Mouse (Mus musculus) stomach, embryonic 14.5 days (tissue): ENCODE measurements around the gene Runx1. TPM values are rescaled to one million over a fixed set of nuclear protein-coding genes. Genes with fewer than 3 reads are reported as not detected.

Experiments
- ATAC-seq: fragments of 200-750 bp; cut with Nextera tagmentation; 2 replicates; pipeline ENCODE4 v1.8.0; 2017; ENCODE audit warnings: low read depth, moderate TSS enrichment; ENCODE audit not compliant: insufficient number of reproducible peaks, insufficient read depth, low FRiP score
- H3K27ac ChIP-seq: fragments of 300-500 bp; sonication (generic); 2 replicates; pipeline ENCODE4 v1.5.1; 2014; ENCODE audit warnings: mild to moderate bottlenecking, low read length, moderate library complexity, mixed read lengths
- H3K27me3 ChIP-seq: fragments of 300-500 bp; sonication (generic); 2 replicates; pipeline ENCODE4 v1.6.1; 2014; ENCODE audit warnings: low read length, control low read depth, mixed read lengths; ENCODE audit not compliant: control insufficient read depth, insufficient read depth
- H3K36me3 ChIP-seq: fragments of 300-500 bp; sonication (generic); 2 replicates; pipeline ENCODE4 v1.6.1; 2014; ENCODE audit warnings: mild to moderate bottlenecking, control low read depth, low read length, moderate library complexity, mixed read lengths; ENCODE audit not compliant: control insufficient read depth, insufficient read depth
- H3K4me1 ChIP-seq: fragments of 300-500 bp; sonication (generic); 2 replicates; pipeline ENCODE4 v1.6.1; 2014; ENCODE audit warnings: low read length, control low read depth, mixed read lengths; ENCODE audit not compliant: control insufficient read depth, insufficient read depth
- H3K4me2 ChIP-seq: fragments of 300-500 bp; sonication (generic); replicated peaks from 2 replicates; pipeline ENCODE4 v1.6.1; 2014; ENCODE audit warnings: low read depth, low read length, control low read depth
- H3K4me3 ChIP-seq: fragments of 300-500 bp; sonication (generic); 2 replicates; pipeline ENCODE4 v1.5.1; 2014; ENCODE audit warnings: low read depth, low read length, control low read depth
- H3K9ac ChIP-seq: fragments of 300-500 bp; sonication (generic); replicated peaks from 2 replicates; pipeline ENCODE4 v1.6.1; 2014; ENCODE audit warnings: low read depth, mild to moderate bottlenecking, control low read depth, low read length, moderate library complexity, mixed read lengths
- H3K9me3 ChIP-seq: fragments of 300-500 bp; sonication (generic); 2 replicates; pipeline ENCODE4 v1.6.1; 2016; ENCODE audit warnings: low read depth, low read length, control low read depth; ENCODE audit not compliant: control insufficient read depth
- WGBS: fragments of 180-500 bp; shearing (Covaris S2); extraction: QIAGEN DNeasy Blood & Tissue Kit; methylation state at CpG from one replicate; pipeline ENCODE4 v1.1.7; 2014; 5-methylcytosine and 5-hydroxymethylcytosine counted together
- polyA plus RNA-seq: library from polyadenylated mRNA; unstranded; fragments of >200 nt; fragmentation: Nextera tagmentation; extraction: Ambion mirVana; gene quantifications from 2 replicates; pipeline ENCODE4 v1.2.1, GENCODE M21; 2014

Gene Runx1
- polyA plus RNA-seq: 7.7 and 9.2 TPM in 2 replicates

DNA sequence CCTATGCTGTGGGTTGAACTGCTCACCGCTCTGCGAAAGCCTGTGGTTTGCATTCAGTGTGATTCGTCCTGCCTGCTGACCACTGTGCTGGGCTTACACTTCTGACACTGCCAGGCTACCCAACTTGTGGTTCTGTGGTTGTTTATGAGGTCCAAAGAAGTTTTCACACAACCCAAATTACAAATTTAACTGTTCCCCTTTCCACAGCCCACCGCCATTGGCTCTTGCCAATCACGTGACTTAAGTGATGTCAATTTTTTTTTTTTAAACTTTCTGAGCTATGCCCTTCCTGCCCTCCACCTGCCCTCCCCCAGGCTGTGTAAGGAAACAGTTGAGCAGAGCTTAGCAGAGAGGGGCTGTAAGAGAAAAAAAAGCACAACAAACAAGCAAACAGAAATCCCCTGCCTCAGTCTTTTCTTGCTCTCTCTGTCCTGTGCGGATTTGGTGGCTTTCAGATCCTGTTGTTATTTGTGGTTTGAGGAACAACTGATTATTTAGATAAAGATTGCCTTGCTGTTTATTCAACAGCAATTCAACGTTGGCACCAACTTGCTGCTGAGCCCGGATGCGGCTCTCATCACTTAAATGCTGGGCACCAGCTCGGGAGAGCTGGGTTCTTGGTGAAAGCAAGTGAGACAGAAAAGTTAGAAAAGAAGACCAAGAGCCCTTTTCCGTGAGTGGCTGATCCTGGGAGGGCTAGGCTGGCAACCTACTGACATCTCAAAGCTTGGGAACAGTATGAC, at the start of gene Runx1:
Gene Runx1 (minus strand): TSS at position 242 of the 743 bp plus-strand sequence.
- no peaks in the 10 kb centered on the region for H3K27me3 ChIP-seq
- no peaks in the 10 kb centered on the region for H3K36me3 ChIP-seq
- no peak for ATAC-seq
- H3K4me3 ChIP-seq: no peak within 1 kb of the TSS
- H3K4me2 ChIP-seq: no peak within 1 kb of the TSS
- H3K27ac ChIP-seq: no peak within 1 kb of the TSS
- WGBS: 84% methylated on average over 11 of the region's 11 CpGs
- H3K4me1 ChIP-seq: no peaks in the 10 kb centered on the region
- H3K9me3 ChIP-seq: no peaks in the 10 kb centered on the region
- no peak within 1 kb of the TSS for H3K9ac ChIP-seq

DNA sequence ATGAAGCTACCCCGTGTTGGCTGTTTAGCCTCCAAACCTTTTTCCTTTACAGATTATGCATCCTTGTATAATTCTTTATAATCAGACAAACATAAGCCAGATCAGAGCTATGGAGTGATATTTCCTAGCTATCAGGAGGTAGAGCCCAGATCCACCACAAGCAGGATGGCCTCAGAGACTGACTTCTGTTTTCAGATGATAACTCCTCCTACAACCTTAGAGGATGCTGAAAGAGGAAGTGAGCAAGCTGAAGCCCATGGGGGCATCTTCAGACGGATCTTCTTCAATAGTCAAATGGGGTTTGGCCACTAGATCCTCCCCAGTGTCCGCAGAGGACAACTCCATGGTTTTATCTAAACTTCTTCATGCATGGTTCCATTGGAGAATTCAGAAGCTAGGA, 48.1 kb upstream of the Runx1 start:
- Histone ChIP-seq H3K4me3 (no peak overlapping the region), H3K27ac (no peak overlapping the region), H3K9me3 (no peaks in the 10 kb centered on the region), H3K9ac (no peak overlapping the region), H3K27me3 (no peaks in the 10 kb centered on the region), H3K4me1 (no peaks in the 10 kb centered on the region), H3K36me3 (no peaks in the 10 kb centered on the region), H3K4me2 (no peak overlapping the region)
- 85% methylated on average over 3 of the region's 3 CpGs for WGBS
- no peak for ATAC-seq

DNA sequence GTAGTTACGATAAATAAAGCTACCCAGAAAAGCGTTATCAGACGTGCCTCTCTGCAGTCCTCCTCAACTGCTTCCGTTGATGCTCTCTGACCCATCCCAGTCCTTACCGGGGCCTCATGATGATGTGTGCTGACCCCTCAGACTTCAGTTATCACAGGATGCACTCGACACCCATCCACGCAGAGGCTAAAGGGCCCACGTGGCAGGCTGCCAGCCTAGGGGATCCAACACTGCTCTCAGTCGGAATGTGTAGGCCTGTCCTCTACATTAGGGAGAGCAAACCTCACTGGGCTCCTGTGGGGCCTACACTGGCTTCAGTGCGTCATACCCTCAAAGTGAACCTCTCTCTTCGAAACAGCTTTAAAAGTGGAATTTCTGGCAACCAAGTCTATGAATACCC, 45.8 kb upstream of the Runx1 start:
- no peak for ATAC-seq
- Histone ChIP-seq H3K36me3 (no peaks in the 10 kb centered on the region), H3K9ac (no peak overlapping the region), H3K27ac (no peak overlapping the region), H3K4me1 (no peaks in the 10 kb centered on the region), H3K4me2 (no peak overlapping the region), H3K9me3 (no peaks in the 10 kb centered on the region), H3K4me3 (no peak overlapping the region), H3K27me3 (no peaks in the 10 kb centered on the region)
- WGBS: 77% methylated on average over 11 of the region's 11 CpGs

DNA sequence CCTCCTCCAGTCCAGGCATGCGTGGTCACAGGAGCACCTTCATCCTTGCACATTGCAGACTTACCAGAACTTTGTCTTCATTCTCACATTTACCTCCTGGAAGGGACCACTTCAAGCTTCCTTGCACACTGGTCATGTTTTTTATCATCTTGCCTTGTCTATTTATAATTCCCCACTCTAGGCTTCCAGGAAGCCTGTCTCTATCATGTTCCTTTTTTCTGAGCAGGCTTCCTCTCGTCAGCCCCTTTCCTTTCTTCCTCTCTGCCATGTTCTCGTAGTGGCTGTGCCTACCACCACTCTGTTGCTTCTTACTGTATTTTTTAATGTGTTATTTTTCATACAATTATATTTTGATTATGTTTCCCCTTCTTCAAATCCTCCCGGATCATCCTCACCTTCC, 42.6 kb upstream of the Runx1 start:
- Histone ChIP-seq H3K36me3 (no peaks in the 10 kb centered on the region), H3K4me2 (no peak overlapping the region), H3K27me3 (no peaks in the 10 kb centered on the region), H3K9ac (no peak overlapping the region), H3K27ac (no peak overlapping the region), H3K4me3 (no peak overlapping the region), H3K4me1 (no peaks in the 10 kb centered on the region), H3K9me3 (no peaks in the 10 kb centered on the region)
- ATAC-seq: no peak
- 81% methylated on average over 4 of the region's 4 CpGs for WGBS

DNA sequence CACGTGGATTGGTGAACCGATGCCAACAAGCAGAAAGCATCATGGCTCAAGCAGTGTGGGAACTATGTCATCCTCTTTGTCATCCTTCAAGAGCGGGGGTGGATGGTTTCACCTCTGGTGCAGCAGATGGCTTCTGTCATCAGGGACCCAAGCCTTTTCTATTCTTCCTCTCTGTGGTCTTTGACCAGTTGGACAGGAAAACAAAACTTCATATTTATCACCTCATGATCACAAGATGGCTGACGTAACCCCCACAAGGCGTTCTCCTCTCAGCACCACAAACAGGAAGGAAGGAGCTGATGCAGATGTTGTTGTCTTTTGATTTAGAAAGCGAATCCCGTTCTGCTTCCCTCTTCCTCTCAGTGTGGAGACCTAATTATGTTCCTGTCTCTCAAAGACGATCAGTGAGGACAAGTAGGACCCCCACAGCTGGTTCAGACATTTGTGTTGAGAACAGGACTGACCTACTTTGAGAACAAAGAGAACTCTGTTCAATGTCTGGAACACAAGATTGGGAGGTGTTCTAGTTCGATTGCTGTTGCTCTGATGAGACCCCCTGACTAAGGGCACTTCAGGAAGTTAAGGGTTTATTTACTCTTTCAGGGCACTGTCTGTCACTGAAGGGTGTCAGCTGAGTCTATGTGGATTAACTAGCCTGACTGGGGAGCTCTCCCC, 41.4 kb upstream of the Runx1 start:
- Histone ChIP-seq H3K27me3 (no peaks in the 10 kb centered on the region), H3K4me3 (no peak overlapping the region), H3K27ac (no peak overlapping the region), H3K4me1 (no peaks in the 10 kb centered on the region), H3K9ac (no peak overlapping the region), H3K9me3 (no peaks in the 10 kb centered on the region), H3K36me3 (no peaks in the 10 kb centered on the region), H3K4me2 (no peak overlapping the region)
- no peak for ATAC-seq
- 69% methylated on average over 9 of the region's 9 CpGs for WGBS

DNA sequence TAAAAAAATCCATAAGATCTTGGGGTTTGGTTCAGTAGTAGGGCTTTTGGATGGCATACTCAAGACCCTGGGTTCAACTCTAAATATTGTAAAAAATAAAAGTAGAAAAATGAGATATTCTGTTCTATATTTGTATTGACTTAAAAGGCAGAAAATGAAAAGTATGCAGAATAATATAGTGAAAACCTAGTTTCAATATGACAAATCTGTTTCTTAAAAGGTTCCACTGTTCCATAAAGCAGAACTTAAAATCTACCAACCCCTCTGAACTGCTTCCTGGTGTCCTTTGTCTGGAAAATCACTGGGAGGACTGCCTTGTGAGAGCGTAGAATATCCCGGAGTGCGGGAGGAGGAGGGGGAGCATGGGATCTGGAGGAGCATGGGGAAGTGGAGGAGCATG, 39.4 kb upstream of the Runx1 start:
- no peak overlapping the region for H3K27ac ChIP-seq
- H3K27me3 ChIP-seq: no peaks in the 10 kb centered on the region
- H3K36me3 ChIP-seq: no peaks in the 10 kb centered on the region
- no peak overlapping the region for H3K9ac ChIP-seq
- H3K9me3 ChIP-seq: no peaks in the 10 kb centered on the region
- no peak overlapping the region for H3K4me3 ChIP-seq
- ATAC-seq: no peak
- no peak overlapping the region for H3K4me2 ChIP-seq
- H3K4me1 ChIP-seq: no peaks in the 10 kb centered on the region
- WGBS: 87% methylated on average over 3 of the region's 3 CpGs

DNA sequence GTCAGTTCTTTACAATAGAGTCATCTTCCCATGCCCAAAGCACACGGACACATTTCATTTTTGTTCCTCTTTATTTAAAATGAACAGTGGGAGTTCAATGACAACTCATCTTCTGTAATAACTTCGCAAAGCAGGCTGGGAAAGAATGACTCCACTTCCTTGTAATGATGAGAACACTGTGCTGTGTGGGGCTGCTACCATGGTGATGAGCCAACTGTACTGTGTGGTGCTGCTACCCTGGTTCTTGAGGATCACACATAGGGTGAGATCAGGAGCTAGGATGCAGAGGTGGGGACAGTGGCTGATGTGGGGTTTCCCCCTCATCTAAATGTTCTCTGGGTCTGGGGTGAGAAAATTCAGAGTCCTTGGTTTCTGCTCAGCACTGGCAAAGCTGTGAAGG, 38.2 kb upstream of the Runx1 start:
- no peak overlapping the region for H3K4me2 ChIP-seq
- WGBS: 80% methylated on average over 2 of the region's 2 CpGs
- no peaks in the 10 kb centered on the region for H3K36me3 ChIP-seq
- H3K9me3 ChIP-seq: no peaks in the 10 kb centered on the region
- H3K27me3 ChIP-seq: no peaks in the 10 kb centered on the region
- no peak for ATAC-seq
- H3K27ac ChIP-seq: no peak overlapping the region
- H3K9ac ChIP-seq: no peak overlapping the region
- H3K4me3 ChIP-seq: no peak overlapping the region
- no peaks in the 10 kb centered on the region for H3K4me1 ChIP-seq

DNA sequence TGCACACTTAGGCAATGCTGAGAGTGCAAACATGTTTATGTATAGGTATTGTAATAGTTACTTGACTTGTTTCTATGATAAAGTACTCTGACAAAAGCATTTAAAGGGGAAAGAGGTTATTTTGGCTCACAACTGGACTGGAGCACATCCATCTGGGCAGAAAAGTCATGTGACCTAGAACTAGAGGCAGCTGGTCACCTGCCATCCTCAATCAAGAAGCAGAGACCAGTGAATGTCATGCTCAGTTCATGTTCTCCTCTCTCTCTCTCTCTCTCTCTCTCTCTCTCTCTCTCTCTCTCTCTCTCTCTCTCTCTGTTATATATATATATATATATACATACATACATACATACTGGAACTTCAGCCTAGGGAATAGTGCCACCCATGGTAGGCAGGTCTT, 37.2 kb upstream of the Runx1 start:
- H3K9ac ChIP-seq: no peak overlapping the region
- no peaks in the 10 kb centered on the region for H3K27me3 ChIP-seq
- no peaks in the 10 kb centered on the region for H3K9me3 ChIP-seq
- no peak for ATAC-seq
- H3K4me1 ChIP-seq: no peaks in the 10 kb centered on the region
- H3K36me3 ChIP-seq: no peaks in the 10 kb centered on the region
- no peak overlapping the region for H3K4me3 ChIP-seq
- no peak overlapping the region for H3K27ac ChIP-seq
- no peak overlapping the region for H3K4me2 ChIP-seq
